Mouse (Mus musculus) left cerebral cortex, postnatal 14 days (tissue): Measurements from ENCODE around the gene Sec16b. TPM values are rescaled to one million over a fixed set of nuclear protein-coding genes. Genes with fewer than 3 reads are reported as not detected.

Source experiments
- DNase-seq, 2 experiments: peaks; one replicate each; pipeline ENCODE4 v3.0.0; 2021 to 2022; ENCODE audit warnings: low spot score in 2 of 2, mixed read lengths in 1 of 2
- intact Hi-C: fragments of 180-260 bp; cut with DNase I; formaldehyde crosslinking; loops from one replicate; pipeline ENCODE4 v1.15.1; 2025
- total RNA-seq, 2 experiments: library from RNA; stranded (reverse); gene quantifications; 2 replicates each; pipeline ENCODE4 v1.2.3; 2021

Gene Sec16b
- total RNA-seq, 2 experiments from 2014 or later = 0.70 to 0.72 TPM

DNA sequence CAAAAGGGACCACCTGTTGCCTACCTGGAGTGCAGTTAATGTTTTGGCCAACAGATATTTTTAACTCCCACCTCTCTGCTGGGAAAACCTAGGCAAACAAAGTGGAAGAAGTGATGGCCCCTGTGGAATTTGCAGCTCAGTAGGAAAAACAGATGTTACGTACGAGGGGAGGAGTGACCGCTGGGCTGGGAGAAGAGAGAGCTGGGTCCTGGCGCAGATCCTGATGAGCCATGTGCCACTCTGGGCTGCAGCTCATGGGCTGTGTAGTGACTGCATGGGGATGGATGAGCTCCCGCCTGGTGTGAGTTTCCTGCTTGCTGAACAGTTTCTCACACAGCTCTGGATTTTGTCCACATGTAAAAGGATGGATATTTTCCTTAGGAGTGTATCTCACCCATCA lies 1.3 kb downstream of the Sec16b start:
- intact Hi-C loops = no loop called here

DNA sequence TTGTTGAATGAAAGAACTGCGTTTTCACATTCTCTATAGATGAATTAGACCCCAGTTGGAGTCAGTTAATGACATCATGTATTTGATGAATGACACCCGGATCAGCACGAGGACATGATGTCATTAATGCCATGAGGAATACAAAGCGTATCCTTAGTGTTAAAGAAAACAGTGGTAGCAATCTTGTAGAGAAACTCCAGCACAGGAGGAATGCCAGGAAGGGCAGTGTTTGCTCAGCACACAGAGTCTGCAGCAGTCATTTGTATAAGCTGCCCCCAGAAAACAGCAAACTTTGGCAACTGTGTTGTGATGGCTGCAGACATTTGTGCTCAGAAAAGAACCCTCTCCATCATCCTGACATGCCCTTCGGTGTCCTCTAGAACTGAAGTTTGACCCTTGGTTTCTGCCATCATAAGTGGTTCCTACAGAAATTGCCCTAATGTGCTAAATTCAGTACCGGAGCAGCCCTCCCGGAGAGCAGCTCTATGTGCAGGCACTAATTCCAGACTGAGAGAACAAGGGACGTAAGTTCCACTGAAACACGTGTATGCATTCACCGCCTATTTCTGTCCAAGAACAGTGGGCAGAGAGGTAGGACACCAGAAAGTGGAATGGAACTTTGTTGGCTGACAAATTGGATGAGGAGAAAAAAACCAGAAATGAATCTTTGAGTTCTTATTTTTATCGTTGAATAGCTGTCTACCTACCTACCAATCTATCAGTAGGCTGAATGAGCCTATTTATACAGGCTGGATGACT lies 6.3 kb downstream of the Sec16b start:
- intact Hi-C loops = no loop called here

More for the DNA sequence above, 1.3 kb downstream of the Sec16b start:
- no peak for DNase-seq

DNA sequence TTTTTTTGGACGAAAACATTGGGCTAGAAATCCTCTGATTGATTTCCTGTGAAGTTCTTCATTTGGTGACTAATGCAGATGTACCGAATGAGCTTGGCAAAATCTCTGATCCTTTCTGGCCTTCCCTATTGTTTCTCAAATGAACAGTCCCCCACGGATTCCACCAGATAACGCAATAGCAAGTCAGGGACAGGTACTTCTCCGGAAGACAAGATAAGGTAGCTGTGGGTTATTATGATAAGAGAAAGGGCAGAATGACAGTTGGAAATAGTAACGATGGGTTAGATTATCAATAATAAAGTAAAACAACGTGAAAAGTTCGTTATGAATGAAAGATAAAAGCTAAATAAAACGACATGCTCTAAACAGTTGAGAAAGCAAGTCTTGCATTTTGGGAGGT lies 7.0 kb downstream of the Sec16b start:
- intact Hi-C loops = no loop called here
- DNase-seq = no peak

More for the DNA sequence above, 6.3 kb downstream of the Sec16b start:
- no peak for DNase-seq

DNA sequence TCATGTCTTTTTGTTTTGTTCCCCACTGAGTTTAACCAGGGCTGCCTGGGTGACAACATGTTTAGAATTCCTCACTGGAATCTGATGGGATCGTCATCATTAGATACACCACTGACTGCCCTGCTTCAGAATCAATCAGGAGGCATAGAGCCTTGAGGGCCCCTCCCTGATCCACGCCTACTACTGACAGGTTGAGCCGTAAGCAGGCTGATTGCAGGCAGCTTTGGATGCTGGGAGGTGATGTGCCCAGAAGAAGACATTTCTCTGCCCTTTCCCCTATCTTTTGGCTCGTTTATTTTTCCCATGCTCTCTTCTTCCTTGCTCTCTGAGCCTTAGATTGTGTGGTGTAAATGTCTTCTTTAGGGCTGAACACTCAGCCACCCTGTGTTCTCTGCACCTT lies 7.8 kb downstream of the Sec16b start:
- intact Hi-C loops = no loop called here
- DNase-seq = no peak

DNA sequence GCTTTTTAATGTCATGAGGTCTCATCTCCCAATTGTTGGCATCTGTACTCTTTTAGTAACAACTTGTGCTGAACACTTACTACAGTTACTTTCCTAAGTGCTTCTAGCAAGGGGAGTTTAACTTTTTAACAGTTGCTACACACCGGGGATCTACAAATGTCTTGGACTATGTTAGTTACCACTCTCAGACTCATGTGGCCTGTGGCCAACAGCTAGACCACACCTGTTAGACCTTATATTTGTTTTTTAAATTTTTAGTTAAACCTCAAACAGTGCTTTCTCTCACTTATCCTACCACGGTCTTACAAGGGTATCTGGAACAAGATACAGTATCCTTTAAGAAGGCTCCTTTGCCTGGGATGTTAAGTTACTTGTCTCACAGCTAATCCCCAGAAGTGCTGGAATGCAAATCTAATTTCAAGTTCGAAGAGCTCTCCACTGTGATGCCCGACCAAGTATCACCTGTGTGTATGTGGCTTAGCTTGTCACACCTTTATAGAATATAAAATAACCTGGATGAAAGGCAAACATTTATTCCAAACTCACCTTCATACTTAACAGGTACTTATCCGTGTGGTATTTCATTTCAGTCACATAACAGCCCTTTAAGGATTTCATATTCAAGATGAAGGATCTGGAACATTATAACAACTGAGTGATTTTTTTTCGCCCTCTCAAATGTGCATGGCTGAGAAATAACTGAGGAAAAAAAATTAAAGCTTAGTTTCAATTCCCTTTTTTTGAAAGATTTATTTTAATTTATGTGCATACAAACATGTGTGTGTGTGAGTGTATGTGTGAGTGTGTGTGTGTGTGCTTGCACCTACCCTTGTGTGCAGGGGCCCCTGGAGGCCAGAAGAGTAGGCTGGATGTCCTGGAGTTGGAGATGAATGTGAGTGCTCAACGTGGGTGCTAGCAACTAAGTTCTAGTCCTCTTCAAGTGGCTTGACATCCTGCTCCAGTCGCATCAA lies 10.6 kb downstream of the Sec16b start:
- intact Hi-C loops = no loop called here
- DNase-seq = no peak

- intact Hi-C loops = no loop called here
- peak; percentile 65 to 73 for DNase-seq
Observed at GRCm38 (mm10) chr1:157518111-157518523, 11.6 kb downstream of the Sec16b start.

- no peak for DNase-seq
- intact Hi-C loops = no loop called here
Observed at GRCm38 (mm10) chr1:157519396-157519795, 12.9 kb downstream of the Sec16b start.

DNA sequence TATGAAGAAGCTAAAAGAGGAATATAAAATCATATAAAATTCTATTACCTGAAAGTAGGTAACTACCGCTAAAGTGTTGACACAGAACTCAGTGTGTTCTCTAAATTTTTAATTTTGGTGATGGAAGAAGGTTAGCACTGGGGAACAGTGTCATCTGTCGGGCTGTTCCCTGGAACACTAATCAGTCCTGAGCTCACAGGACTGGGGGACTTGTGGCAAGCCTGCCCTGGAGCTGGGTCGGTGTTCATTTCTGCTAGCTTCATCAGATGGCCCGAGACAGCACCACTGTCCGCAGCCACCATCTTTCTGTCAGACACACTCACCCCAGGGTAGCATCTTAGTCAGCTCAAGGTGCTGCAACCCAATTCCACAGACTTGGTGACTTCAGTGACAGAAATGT lies 15.8 kb downstream of the Sec16b start:
- intact Hi-C loops = no loop called here
- no peak for DNase-seq

- DNase-seq = no peak
- intact Hi-C loops = no loop called here
Observed at GRCm38 (mm10) chr1:157524775-157525174, 18.2 kb downstream of the Sec16b start.

GRCm38 (mm10) chr1:157525692-157526354 lies 19.3 kb downstream of the Sec16b start:
- intact Hi-C loops = no loop called here
- no peak for DNase-seq

DNA sequence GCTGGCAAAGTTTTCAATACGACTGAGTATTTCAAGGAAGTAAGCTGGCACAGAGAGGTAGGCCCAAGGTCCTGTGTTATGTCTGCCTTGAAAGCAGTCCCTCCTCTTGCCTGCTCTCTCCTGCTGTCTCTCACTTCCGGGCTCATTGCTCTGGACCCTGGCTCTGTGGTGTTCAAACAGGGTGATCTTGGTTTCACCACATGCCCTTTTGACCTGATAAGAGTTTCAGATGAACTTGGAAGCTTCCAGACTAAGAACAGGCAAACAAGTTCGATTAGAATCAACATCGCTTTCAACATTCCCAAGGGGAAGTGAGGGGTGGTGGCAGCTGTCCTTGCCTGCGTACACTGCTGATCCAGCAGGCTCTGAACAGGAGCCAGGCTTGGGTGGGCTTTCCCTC lies 20.1 kb downstream of the Sec16b start:
- intact Hi-C loops = no loop called here
- DNase-seq = no peak

DNA sequence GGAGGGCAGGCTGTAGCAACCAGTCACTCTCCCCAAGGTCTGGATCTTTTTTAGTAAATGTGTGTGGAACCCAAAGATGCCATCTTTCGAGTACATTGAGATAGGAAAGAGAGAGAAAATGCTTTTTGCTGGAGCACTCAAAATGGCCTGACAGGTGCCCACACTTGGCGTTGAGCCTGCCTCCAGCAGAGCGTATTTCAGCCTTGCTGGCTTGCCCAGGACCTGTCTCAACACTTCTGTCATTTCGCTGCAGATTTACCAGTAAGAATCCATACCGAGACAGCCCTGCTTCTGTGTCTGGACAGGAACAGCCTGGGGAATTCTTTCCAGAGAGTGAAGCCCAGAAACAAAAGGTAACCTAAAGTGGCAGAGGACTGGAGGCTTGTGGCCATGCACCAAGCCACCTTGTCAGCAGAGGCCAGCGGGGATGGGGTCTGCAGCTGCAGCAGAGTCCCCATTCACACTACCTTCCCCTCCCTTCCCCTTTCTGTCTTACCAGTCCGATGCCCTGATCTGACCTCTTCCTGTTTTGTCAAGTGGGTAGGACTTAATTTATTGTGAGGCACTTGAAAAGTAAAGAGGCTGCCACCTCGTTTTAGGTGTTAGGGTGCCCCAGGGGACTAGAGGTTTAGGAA lies 26.4 kb downstream of the Sec16b start:
- DNase-seq = no peak
- intact Hi-C loops = loop anchor here (5.0 kb wide), 1 partner anchor 236 kb away; no protein-coding TSS in a partner anchor

- no peak for DNase-seq
- intact Hi-C loops = no loop called here
Observed at GRCm38 (mm10) chr1:157535571-157535970, 29.0 kb downstream of the Sec16b start.

DNA sequence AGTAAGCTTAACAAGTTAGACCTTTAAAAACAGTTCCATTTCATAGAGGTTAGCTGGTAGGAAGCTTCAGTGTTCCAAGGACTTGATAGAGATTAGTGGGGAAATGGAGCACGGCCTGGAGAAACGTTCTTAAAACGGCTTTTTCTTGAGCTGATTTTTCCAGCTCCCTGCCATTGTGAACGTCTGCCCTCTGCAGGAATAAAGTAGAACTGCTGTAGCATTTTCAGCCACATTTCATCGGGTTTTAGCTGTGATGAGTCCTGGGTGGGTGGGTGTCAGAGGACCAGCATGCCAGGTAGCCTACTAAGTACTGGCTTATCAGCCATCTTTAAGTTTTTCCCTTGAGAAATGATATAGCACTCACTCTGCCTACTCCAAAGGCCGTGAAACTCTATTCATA lies 29.9 kb downstream of the Sec16b start:
- intact Hi-C loops = loop anchor here (2.0 kb wide), 1 partner anchor 124 kb away; the partner anchor contains the start of gene Rasal2
- DNase-seq = peak; percentile 61 to 75

GRCm38 (mm10) chr1:157537636-157538035 lies 31.1 kb downstream of the Sec16b start:
- intact Hi-C loops = loop anchor here (2.0 kb wide), 1 partner anchor 125 kb away; the partner anchor contains the start of gene Rasal2
- no peak for DNase-seq

DNA sequence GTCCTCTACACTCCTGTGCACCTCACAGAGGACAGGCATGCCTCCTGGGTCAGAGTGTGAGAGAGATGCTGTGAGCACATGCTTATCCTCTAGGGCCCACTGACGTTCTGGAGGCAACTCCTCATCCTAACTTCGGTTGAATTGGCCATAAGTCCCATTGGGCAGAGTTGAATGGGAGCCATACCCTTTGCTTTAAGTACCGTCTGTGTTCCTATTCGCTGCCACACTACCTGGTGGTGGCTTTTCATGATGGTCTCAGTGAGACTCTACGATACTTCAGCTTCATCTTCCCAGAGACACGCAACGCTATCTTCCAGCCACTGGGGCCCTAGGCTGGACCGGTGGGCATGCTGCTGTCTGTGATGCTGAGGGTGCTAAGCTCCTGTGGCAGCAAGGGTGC lies 38.5 kb downstream of the Sec16b start:
- intact Hi-C loops = no loop called here
- DNase-seq = no peak

GRCm38 (mm10) chr1:157547658-157548057 lies 41.1 kb downstream of the Sec16b start:
- intact Hi-C loops = no loop called here
- no peak for DNase-seq

DNA sequence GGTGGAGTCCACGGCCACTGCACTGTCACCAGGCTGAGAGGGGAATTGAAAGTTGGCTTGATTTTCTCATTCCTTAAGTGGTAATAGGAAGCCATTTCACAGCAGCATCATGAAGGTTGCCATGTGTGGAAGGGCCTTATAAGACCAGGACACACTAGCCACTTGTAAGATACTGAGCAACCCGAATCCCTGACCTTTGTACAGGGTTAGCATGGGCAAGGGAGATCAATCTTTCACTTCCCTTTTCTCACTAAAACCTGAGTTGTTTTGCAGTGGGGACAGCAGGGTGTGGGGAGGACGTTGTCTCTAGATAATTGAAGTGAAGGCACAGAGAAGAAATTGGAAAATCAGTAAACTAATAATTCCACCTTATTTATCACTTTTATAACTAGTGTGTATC lies 43.2 kb downstream of the Sec16b start:
- intact Hi-C loops = loop anchor here (5.0 to 10.0 kb wide), 3 partner anchors 185 to 1585 kb away; no protein-coding TSS in a partner anchor
- DNase-seq = no peak
